Mouse (Mus musculus) megakaryocyte-erythroid progenitor cell, adult 5 weeks (primary cell): Measurements from ENCODE around the gene Zc3h7a. TPM values are rescaled to one million over a fixed set of nuclear protein-coding genes. Genes with fewer than 3 reads are reported as not detected.

ENCODE experiments used
- polyA plus RNA-seq: library from polyadenylated mRNA; stranded (reverse); fragments of >175 nt; gene quantifications from 2 replicates; pipeline ENCODE4 v1.2.3, GENCODE M21; 2012

Zc3h7a gene
- polyA plus RNA-seq: 19.0 and 31.8 TPM in 2 replicates

GRCm38 (mm10) chr16:11176208-11176883 is at the start of gene Zc3h7a:
TSS of gene Zc3h7a (minus strand) at chr16:11176393.

GRCm38 (mm10) chr16:11202571-11203554 is 26.7 kb upstream of the Zc3h7a start, which contains the start of gene Rsl1d1:
TSS of gene Rsl1d1 (minus strand) at chr16:11203331.

GRCm38 (mm10) chr16:11134348-11135344 is 41.5 kb downstream of the Zc3h7a start, which contains the start of gene Txndc11:
TSS of gene Txndc11 (minus strand) at chr16:11134650.

Other genes starting within 250 kb of the Zc3h7a start
- 2.7 and 3.1 TPM in 2 replicates for gene Snn, start 115.4 kb downstream of the Zc3h7a start, polyA plus RNA-seq
- gene Litaf, start 110.2 kb downstream of the Zc3h7a start, polyA plus RNA-seq: 293 and 314 TPM in 2 replicates
- 31.1 and 40.0 TPM in 2 replicates for gene Txndc11, start 41.7 kb downstream of the Zc3h7a start, polyA plus RNA-seq
- 34.4 and 42.0 TPM in 2 replicates for gene Rsl1d1, start 26.9 kb upstream of the Zc3h7a start, polyA plus RNA-seq
- 189 and 198 TPM in 2 replicates for gene Gspt1, start 77.9 kb upstream of the Zc3h7a start, polyA plus RNA-seq
- gene Tnfrsf17, start 137.4 kb upstream of the Zc3h7a start, polyA plus RNA-seq: not detected in 2 replicates
- 9.7 and 11.2 TPM in 2 replicates for gene Snx29, start 146.5 kb upstream of the Zc3h7a start, polyA plus RNA-seq